Mouse (Mus musculus) testis, postnatal 14 days (tissue): ENCODE data around the gene Ppp1r15b.
A peak's percentile ranks its signal among the peaks of the same experiment; 100 is the strongest.

Experiments
- DNase-seq: peaks from one replicate; pipeline ENCODE4 v3.0.0; 2021; ENCODE audit warnings: low spot score

The Ppp1r15b gene

DNA sequence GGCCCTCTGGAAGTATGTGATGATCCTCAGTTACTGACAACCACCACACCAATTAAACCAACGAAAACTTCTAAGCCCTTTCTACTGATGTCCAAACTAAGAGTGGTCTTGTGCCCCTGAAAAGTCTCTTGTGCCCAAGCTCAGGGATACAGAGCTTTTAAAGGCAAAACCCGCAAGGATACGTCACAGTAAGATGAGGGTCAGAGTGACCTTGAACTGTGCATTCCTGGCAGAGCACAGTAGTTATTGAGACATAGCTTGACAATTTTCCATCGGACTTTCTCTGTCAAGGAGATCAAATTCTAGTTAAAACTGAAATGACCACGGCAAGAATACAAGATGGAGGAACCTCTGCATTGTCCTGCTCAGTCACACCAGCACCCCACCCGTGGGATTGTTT, 9.7 kb upstream of the Ppp1r15b start:
- DNase-seq = no peak

DNA sequence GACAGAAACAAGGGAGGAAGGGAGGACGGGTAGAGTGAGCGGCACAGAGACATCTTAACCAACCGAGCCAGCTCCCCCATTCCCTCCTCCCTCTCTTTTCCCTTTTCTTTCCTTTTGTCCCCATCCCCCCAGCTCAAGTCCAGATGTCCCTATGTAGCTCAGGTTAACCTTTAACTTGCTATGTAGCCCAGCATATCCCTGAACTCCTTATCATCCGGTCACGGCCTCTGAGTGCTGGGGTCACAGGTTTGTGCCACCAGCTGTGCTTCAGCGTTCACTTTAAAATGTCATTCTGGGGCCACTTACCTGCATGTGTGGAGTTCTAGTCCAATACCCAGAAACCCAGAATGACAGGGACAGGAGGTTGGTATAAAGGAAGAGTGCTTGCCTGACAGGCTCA, 6.8 kb upstream of the Ppp1r15b start:
- DNase-seq = no peak

DNA sequence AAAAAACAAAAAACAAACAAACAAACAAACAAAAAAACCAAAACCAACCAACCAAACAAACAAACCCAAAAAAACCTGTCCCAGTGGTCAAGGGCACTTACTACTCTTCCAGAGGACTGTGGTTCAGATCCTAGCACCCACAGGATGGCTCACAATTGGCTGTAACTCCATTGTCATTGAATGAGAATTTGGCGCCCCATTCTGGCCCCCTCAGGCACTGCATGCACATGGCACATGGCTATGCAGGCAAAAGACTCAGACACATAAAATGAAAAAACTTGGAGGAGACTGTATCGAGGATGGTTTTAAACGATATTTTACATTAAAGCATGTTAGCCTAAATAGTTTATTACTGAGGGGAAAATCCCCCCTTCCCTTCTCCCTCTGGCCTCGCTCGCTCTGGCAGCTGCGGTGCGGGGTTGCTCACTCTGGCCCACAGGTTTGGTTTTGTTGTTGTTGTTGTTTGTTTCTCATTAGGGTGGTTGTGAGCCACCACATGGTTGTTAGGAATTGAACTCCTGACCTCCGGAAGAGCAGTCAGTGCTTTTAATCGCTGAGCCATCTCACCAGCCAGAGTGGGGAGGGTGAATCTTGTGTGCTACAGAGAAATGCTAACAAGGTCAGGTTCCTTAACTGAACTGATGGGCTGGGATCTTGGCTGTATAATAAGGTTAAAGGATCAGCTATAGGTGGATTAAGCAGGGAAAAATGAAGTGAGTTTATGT, 5.1 kb upstream of the Ppp1r15b start:
- no peak for DNase-seq

DNA sequence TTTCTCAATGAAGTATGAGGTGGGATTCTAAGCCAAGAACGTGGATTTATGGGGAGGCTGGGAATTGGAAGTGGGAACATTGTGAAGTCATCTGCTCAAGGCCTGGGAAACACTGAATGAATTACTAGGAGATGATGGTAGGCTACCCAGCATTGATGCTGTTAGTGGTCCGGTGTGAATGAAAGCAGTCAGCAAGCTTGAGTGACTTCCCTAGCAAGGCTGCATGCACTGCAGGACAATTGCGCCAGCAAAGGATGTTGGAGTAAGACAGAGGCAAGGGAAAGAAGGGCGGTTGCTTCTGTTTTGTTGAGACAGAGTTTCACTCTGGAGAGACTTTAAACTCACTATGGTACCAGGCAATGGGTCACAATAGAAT, 4.6 kb upstream of the Ppp1r15b start:
- DNase-seq = no peak

DNA sequence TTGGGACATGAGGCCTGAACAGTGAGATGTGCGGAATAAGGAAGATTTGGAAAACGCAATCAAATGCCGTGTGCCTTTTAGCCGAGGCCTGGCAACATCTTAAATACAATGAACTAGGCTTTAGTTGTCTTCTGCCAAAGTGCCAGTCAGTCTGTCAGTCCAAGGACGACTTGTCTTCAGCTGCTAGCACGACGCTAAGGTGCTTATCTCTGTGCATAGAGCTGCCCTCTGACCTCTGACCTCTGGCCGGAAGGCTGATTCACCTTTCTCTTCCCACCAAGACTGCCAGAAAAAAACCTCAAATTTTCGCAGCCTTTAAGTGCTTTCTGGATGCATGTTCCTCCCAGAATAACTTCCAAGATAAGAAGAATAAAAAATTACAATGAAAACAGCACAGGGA, 3.6 kb upstream of the Ppp1r15b start:
- DNase-seq = no peak

DNA sequence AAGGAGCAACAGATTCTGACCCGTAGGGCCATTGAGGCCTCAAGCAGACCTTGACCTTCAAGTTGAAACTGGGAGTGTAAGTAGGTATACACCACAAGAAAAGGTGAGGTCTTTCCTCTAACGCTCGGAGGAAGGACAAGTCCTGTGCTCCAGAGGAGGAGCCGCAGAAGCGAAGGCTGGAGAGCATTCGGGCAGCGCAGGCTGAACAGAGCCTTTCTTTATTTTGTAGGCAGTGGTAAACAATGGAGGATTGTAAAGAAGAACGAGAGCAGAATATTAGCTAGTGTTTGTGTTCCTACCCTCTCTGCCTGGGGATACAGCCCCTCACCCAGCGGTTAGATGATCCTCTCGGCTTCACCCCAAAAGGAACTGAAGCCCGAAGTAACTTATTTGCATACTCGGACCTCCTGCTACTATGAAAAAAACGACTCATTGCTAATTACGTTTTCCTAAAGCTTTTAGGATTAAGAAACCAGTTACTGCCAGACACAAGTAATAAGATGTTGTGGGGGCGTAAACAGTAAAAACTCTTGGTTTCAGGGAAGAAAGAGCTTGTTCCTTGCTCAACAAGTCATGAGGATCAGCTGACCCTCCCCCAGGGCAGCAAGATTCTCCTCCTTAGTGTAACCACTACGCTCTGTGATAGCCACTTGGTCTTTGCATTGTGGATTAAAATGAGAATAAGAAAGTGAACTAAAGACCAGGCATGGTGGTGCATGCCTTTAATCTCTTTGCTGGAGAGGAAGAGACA, 1.3 kb upstream of the Ppp1r15b start:
- DNase-seq = peak; percentile 38

DNA sequence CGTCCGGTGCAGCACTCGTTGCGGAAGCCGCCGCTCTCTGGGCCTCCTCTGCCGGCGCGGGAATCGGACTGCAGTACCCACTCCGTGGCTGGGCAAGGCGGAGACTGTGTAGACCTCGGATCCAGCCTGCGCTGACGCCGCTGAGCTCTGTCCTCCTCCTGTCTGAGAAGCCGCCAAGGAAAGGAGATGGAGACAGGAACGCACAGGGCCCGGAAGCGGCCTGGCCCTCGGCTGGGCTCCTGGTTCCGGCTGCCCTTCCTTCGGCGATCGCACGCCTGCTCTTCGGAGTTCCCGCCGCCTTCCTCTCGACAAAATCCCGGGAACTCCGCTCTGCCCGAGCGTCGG, 590 bp downstream of the Ppp1r15b start:
- no peak for DNase-seq

DNA sequence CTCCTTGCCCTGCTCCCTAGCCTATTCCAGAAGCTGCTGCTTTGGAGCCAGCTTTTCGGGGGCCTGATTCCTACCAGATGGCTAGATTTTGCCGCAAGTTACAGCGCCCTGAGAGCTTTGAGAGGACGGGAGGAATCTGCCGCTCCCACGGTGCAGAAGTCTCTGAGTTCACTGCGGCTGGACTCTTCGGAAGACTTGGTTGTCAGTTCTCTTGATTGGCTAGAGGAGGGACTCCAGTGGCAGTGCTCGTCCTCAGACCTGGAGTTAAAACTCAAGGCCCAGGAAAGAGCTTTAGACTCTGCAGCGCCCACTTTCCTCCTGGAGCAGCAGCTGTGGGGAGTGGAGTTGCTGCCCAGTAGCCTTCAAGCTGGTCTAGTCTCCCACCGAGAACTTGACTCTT, 993 bp downstream of the Ppp1r15b start:
- DNase-seq = peak; percentile 26

DNA sequence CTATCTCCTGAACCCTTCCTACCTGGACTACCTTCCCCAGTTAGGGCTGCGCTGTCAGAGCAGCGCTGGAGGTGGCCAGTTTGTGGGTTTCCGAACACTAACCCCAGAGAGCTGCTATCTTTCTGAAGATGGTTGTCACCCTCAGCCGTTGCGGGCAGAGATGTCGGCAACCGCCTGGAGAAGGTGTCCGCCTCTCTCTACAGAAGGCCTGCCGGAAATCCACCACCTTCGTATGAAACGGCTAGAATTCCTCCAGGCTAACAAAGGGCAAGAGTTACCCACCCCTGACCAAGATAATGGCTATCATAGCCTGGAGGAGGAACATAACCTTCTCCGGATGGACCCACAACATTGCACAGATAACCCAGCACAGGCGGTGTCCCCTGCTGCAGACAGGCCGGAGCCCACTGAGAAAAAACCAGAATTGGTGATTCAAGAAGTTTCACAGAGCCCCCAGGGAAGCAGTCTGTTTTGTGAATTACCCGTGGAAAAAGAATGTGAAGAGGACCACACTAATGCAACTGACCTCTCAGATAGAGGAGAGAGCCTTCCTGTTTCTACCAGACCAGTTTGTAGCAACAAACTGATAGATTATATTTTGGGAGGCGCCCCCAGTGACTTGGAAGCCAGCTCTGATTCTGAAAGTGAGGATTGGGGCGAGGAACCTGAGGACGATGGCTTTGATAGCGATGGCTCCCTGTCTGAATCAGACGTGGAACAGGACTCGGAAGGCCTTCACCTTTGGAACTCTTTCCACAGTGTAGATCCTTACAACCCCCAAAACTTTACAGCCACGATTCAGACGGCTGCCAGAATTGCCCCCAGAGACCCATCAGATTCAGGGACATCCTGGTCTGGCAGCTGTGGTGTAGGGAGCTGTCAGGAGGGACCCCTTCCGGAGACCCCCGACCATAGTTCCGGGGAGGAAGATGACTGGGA, 1.7 kb downstream of the Ppp1r15b start:
- DNase-seq = peak; percentile 45

DNA sequence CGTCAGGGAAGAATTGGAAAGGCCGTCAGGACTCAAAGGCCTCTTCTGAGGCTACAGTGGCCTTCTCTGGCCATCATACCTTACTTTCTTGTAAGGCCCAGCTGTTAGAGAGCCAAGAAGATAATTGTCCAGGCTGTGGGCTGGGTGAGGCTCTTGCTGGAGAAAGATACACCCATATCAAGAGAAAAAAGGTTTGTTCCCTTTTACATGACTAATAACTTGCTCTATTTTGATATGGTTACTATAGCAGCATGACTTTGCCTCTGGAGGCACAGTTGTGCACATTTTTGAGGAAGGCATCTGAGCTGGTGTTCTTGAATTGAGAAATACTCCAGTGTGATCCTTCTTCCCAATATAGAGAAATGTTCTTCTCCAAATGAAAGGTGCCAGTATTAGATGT, 2.5 kb downstream of the Ppp1r15b start:
- no peak for DNase-seq

DNA sequence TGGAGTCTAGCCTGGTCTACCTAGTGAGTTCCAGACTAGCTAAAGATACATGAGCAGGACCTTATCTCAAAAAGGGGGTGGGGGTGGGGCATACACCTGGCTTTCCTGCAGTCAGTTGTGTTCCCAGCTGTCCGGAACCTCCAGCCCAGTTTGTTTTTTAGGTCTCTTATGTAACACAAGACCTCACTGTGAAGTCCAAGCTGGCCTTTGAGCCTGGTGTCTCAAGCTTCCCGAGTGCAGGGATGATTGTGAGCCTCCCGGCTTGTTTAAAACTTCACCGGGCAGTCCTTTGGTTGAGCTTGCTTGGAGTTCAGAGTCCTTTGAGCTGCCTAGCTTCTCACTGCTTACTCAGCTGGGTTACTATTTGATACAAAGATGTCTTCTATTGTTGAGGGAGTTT, 3.1 kb downstream of the Ppp1r15b start:
- peak; percentile 22 for DNase-seq

DNA sequence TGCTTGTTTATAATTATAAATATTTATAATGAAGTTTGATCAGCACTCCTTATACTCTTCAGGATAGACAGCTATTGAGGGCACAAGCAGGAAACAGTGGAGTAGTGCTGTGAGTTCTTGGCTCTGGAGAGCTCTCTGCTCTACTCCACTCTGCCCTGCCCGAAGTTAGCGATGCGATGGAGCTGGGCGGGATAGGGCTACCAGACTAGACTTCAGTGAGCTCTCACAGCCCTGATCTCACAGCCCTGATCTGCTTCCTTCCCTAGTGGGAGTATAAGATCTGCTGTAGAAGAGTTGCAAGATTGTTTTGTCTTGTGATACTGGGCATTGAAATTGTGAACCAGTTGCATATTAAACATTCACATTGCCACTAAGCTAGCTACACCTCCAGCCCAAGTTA, 3.9 kb downstream of the Ppp1r15b start:
- peak; percentile 42 for DNase-seq

DNA sequence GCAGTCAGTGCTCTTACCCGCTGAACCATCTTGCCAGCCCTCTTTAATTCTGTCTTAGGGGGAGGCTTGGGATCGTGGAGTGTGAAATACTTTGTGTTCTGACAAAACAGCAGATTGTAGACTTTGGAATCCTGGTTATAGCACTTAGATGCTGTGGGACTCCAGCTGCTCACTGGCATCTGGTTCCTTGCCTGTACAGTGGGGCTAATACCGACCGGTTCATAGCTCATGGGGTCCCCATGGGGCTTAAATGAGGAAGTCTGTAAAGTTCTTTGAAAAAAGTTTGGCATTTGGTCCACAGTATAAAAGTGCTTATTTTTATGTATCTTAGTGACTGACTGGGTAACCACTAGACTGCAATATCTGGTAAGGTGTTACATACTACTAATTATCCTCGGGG, 4.9 kb downstream of the Ppp1r15b start:
- DNase-seq = no peak

DNA sequence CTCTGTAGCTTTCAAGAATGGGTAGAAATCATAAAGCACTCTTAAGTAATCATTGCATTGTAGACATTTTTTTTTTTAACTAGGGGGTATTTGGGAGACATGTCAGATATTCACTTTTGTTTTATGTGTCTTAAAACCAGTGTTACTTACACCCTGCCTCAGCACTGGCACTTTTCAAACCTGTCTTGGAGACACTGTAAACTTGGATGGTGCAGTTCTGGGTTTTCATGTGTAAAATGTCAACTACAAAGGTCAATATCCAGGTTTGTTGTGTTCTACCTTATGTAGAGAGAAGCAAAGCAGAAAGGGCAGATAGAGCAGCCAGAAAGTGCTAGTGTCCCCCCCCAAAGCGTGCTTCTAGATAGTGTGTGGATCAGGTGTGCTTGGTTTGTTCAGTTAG, 7.5 kb downstream of the Ppp1r15b start:
- no peak for DNase-seq

DNA sequence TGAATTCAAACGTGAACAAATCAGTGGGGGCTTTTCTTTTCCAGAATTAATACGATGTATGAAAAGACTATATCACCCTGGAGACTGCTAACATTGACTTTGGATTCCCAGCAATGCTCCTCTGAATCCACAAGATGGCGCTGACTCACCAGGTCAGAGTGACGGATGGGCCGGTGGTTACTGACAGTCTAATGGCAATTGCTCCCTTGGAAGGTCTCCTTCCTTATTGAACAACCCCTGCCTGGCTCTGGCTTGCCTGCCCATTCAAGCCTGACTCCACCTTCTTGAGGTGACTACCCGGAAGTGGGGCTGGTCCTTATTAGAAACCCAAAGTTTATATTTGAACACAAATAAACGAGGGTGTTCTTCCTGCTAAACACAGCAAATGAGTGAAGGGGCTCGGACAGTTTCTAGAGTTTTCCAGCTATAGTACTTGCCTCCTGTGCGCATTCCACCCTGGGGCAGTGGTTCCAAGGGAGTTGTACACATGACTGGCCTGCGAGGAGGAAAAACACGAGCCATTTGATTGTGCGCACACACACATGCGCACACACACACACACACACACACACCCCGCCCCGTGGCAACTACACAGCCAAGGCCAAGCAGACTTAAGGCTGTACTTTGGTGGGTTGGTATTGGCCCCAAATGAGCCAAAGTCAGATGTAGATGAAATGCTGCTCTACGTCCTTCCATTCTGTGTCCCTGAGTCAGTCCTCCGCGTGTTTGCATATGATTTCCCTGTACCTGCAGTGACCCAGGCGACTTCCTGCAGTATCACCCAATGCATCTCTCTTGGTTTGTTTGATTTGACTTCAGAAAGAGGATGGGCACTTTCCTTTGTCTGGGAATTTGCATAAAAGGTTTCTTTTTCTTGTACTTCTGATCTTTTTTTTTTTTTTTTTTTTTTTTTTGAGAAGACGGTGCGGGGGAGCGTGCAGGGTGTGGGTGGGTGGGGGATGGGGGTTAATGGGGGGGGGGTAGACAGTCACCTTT, 15.4 kb downstream of the Ppp1r15b start:
- DNase-seq = peak; percentile 49

DNA sequence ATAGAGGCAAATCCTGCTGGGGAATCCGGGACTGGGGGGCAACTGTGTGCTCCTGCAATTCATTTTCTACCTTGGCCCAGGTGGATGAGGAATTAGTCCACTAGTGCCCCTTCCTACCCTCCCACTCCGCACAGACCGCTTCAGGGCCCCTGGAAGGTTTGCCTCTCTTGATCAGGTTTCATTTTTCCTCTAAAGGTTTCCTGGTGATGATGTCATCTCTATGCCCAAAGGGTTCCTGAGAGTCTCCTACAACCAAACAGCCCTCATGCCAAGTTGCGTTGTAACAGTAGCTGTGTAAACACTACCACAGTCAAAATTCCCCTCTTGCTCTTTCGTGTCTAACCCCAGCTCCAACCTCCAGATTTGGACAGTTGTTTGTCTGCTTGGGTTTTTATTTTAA, 16.4 kb downstream of the Ppp1r15b start:
- no peak for DNase-seq

DNA sequence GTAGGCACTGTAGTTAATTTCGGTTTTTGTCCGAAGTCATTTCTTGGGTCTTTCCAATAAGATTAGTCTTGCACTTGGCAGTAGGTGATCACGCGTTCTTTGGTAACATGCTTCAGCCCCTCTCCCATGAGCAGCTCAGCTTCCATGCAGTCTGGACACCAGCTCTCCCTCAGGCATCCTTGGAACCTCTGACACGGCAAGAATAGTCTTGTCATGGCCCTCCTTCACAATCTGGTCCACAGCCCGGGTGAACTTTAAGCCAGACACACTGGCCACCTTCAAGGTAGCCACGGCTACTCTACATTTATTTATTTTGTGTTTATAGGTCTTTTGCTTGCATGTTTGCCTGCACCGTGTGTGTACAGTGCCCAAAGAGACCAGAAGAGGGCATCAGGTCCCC, 17.2 kb downstream of the Ppp1r15b start:
- no peak for DNase-seq

DNA sequence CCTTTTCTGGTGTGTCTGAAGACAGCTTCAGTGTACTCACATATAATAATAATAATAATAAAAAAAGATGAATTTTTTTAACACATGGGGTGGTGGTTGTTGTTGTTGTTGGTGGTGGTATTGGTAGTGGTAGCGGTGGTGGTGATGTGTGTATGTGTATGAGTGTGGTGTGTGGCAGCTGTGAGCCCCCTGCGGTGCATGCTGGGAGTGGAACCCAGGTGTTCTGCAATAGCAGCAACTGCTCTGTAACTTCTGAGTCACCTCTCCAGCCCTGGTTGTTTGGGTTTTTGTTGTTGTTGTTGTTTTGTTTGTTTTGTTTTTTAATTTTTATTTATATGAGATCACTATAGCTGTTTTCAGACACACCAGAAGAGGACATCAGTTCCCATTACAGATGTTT, 19.6 kb downstream of the Ppp1r15b start:
- DNase-seq = no peak

DNA sequence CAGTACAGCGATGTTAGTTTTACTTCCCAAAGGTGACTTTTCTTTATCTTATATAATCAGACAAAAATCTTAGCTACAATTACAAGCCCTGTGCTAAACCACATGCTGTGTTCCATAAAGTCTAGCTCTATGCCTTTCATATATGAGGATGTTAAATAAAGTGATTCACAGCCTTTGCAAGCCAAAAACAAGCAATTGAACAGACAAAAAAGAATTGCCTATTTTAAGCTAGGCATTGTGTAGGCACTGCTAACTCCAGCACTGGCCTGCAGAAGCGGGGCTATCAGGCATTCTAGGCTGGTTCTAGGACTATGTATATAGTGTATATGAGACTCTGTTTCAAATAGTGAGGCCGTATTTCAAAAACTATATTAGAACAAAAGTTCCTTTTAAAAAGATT, 21.3 kb downstream of the Ppp1r15b start:
- no peak for DNase-seq

DNA sequence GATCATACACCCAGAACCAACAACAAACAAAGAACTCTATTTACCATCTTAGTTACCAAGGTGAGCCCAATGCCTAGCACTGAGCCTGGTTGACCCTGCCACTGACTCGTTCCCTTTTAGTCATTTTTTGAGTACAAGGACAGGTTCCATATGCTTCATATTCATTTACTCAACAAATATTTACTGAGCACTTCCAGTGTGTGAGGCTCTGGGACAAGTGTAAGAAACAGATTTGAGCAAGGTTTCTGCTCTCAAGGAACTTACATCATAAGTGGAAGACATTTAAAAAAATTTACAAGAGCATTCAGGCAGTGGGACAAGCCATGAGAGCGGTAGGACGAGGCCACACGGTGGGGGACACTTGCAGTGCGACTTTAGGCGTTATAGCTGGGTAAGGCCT, 24.3 kb downstream of the Ppp1r15b start:
- DNase-seq = no peak

DNA sequence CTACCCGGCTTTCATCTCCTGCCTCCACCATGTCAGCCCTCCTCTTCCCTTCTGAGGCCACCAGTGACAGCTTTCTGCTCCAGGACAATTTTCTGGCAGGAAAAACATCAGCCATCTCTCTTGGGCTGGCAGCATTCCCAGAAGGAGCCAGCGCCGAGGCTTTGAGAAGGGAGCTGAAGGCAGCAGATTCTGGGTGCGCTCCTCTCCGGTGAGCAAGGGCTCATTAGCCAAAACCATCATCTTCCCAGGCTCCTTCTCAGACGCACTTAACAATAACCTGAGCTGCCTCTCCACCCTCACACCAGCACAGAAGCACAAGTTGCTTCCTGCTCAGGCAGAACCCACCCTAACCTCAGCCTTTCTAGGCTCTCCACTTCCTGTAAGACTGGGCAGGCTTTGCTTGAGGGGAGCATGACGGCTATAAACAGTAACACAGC, 28.2 kb downstream of the Ppp1r15b start:
- no peak for DNase-seq

DNA sequence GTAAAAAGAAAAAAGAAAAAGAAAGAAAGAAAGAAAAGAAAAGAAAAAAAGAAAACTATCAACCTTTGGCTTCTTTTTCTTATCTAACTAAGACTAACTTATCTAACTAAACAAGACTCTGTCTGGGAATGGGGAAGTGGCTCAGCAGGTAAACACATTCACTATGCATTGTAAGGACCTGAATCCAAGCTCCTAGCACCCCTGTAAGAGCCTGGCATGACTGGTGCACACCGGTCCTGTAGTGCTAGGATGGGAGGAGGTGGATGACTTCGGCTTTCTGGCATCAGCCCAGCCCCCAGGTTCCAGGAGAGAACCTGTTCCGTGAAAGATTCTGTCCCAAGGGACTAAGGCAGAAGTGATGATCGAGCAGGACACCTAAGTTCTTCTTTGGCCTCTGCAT, 30.6 kb downstream of the Ppp1r15b start:
- no peak for DNase-seq
